Mouse (Mus musculus) MEL (cell line): Measurements from ENCODE around the gene Mrpl9. TPM values are rescaled to one million over a fixed set of nuclear protein-coding genes. Genes with fewer than 3 reads are reported as not detected.

ENCODE experiments used
- DNase-seq: peaks from one replicate; pipeline ENCODE4 v3.0.0; 2011; ENCODE audit warnings: low read depth, low spot score
- H3K27ac ChIP-seq: 2 replicates; pipeline ENCODE4 v1.5.1; 2012; ENCODE audit warnings: low read depth, mild to moderate bottlenecking, control low read depth, low read length, moderate library complexity; ENCODE audit not compliant: control insufficient read depth
- H3K27me3 ChIP-seq, 2 experiments: fragments of 150-350 bp in 1 of 2; sonication (generic) in 1 of 2; 2 replicates each; pipeline ENCODE4 v1.6.1; 2012; ENCODE audit warnings: low read length in 2 of 2, mild to moderate bottlenecking in 2 of 2, improper control_type of control experiment in 1 of 2, moderate library complexity in 1 of 2; ENCODE audit not compliant: insufficient read depth in 2 of 2, control insufficient read depth in 1 of 2
- H3K36me3 ChIP-seq, 2 experiments: 2 replicates each; pipeline ENCODE4 v1.6.1; 2012 to 2014; ENCODE audit warnings: low read length in 2 of 2, improper control_type of control experiment in 1 of 2, inconsistent platforms in 1 of 2, mild to moderate bottlenecking in 1 of 2; ENCODE audit not compliant: insufficient read depth in 2 of 2, control insufficient read depth in 1 of 2
- H3K4me1 ChIP-seq, 2 experiments: fragments of 150-350 bp in 1 of 2; sonication (generic) in 1 of 2; 2 replicates each; pipeline ENCODE4 v1.6.1; 2012; ENCODE audit warnings: low read length in 2 of 2, improper control_type of control experiment in 1 of 2, mild to moderate bottlenecking in 1 of 2; ENCODE audit not compliant: insufficient read depth in 2 of 2, control insufficient read depth in 1 of 2
- H3K4me3 ChIP-seq, 2 experiments: fragments of 150-350 bp in 1 of 2; sonication (generic) in 1 of 2; 2 replicates each; pipeline ENCODE4 v1.5.1; 2012; ENCODE audit warnings: low read depth in 2 of 2, low read length in 2 of 2, mild to moderate bottlenecking in 2 of 2, moderate library complexity in 2 of 2, control low read depth in 1 of 2, improper control_type of control experiment in 1 of 2; ENCODE audit not compliant: control insufficient read depth in 1 of 2, insufficient read depth in 1 of 2
- H3K79me2 ChIP-seq: 2 replicates; pipeline ENCODE4 v1.6.1; 2012; ENCODE audit warnings: mild to moderate bottlenecking, low read length, moderate library complexity; ENCODE audit not compliant: control insufficient read depth, poor library complexity, insufficient read depth
- H3K9ac ChIP-seq: 2 replicates; pipeline ENCODE4 v1.6.1; 2012; ENCODE audit warnings: low read depth, mild to moderate bottlenecking, control low read depth, low read length, moderate library complexity; ENCODE audit not compliant: control insufficient read depth, poor library complexity, severe bottlenecking
- H3K9me3 ChIP-seq: fragments of 150-350 bp; sonication (generic); replicated peaks from 2 replicates; pipeline ENCODE4 v1.6.1; 2012; ENCODE audit warnings: mild to moderate bottlenecking, low read length, improper control_type of control experiment, moderate library complexity; ENCODE audit not compliant: insufficient read depth
- BHLHE40 ChIP-seq: IDR thresholded peaks from 2 replicates; pipeline ENCODE4 v1.6.1; 2012; ENCODE audit warnings: low read depth, mild to moderate bottlenecking, inconsistent platforms, low read length, improper control_type of control experiment, borderline replicate concordance
- E2F4 ChIP-seq: IDR thresholded peaks from 2 replicates; pipeline ENCODE4 v1.6.1; 2011; ENCODE audit warnings: low read depth, low read length, improper control_type of control experiment, borderline replicate concordance
- EP300 ChIP-seq, 2 experiments: IDR thresholded peaks; 2 replicates each; pipeline ENCODE4 v1.6.1; 2011; ENCODE audit warnings: improper control_type of control experiment in 2 of 2, low read length in 2 of 2, low read depth in 1 of 2, mild to moderate bottlenecking in 1 of 2
- HCFC1 ChIP-seq: IDR thresholded peaks from 2 replicates; pipeline ENCODE4 v1.6.1; 2012; ENCODE audit warnings: low read depth, mild to moderate bottlenecking, inconsistent platforms, low read length, improper control_type of control experiment, moderate library complexity
- MEF2A ChIP-seq: IDR thresholded peaks from 2 replicates; pipeline ENCODE4 v1.6.1; 2014; ENCODE audit warnings: low read depth, mild to moderate bottlenecking, inconsistent platforms, low read length, improper control_type of control experiment; ENCODE audit not compliant: poor library complexity, insufficient replicate concordance, severe bottlenecking; ENCODE audit errors: extremely low read depth
- MYB ChIP-seq: IDR thresholded peaks from 2 replicates; pipeline ENCODE4 v1.6.1; 2011; ENCODE audit warnings: mild to moderate bottlenecking, low read depth, low read length, improper control_type of control experiment
- MYC ChIP-seq: IDR thresholded peaks from 2 replicates; pipeline ENCODE4 v1.6.1; 2011; ENCODE audit warnings: low read depth, mild to moderate bottlenecking, low read length, improper control_type of control experiment, moderate library complexity
- POLR2A ChIP-seq, 2 experiments: IDR thresholded peaks; 2 replicates each; pipeline ENCODE4 v1.6.1; 2011 to 2012; ENCODE audit warnings: low read length in 2 of 2, mild to moderate bottlenecking in 2 of 2, control low read depth in 1 of 2, improper control_type of control experiment in 1 of 2, low read depth in 1 of 2, moderate library complexity in 1 of 2; ENCODE audit not compliant: control insufficient read depth in 1 of 2, insufficient read depth in 1 of 2, poor library complexity in 1 of 2
- POLR2AphosphoS2 ChIP-seq: IDR thresholded peaks from 2 replicates; pipeline ENCODE4 v1.6.1; 2011; ENCODE audit warnings: low read length, improper control_type of control experiment
- POLR2AphosphoS5 ChIP-seq: IDR thresholded peaks from 2 replicates; pipeline ENCODE4 v1.6.1; 2012; ENCODE audit warnings: low read depth, borderline replicate concordance, mild to moderate bottlenecking, inconsistent platforms, low read length, moderate library complexity, mixed read lengths
- RAD21 ChIP-seq: IDR thresholded peaks from 2 replicates; pipeline ENCODE4 v1.6.1; 2011; ENCODE audit warnings: mild to moderate bottlenecking, low read depth, low read length, improper control_type of control experiment
- RCOR1 ChIP-seq: IDR thresholded peaks from 2 replicates; pipeline ENCODE4 v1.6.1; 2012; ENCODE audit warnings: low read depth, mild to moderate bottlenecking, inconsistent platforms, low read length, improper control_type of control experiment
- SMC3 ChIP-seq: IDR thresholded peaks from 2 replicates; pipeline ENCODE4 v1.6.1; 2011; ENCODE audit warnings: low read depth, low read length, improper control_type of control experiment
- TBP ChIP-seq: IDR thresholded peaks from 2 replicates; pipeline ENCODE4 v1.8.0; 2011; ENCODE audit warnings: low read depth, low read length, improper control_type of control experiment
- USF2 ChIP-seq, 2 experiments: IDR thresholded peaks; 2 replicates each; pipeline ENCODE4 v1.6.1; 2011 to 2012; ENCODE audit warnings: improper control_type of control experiment in 2 of 2, low read length in 2 of 2, borderline replicate concordance in 1 of 2, inconsistent platforms in 1 of 2, low read depth in 1 of 2, mild to moderate bottlenecking in 1 of 2; ENCODE audit not compliant: insufficient read depth in 1 of 2
- ZC3H11A ChIP-seq: IDR thresholded peaks from 2 replicates; pipeline ENCODE4 v1.6.1; 2012; ENCODE audit warnings: low read depth, mild to moderate bottlenecking, inconsistent platforms, low read length, improper control_type of control experiment
- polyA plus RNA-seq, 2 experiments: library from polyadenylated mRNA; stranded (reverse) in 1 of 2; unstranded in 1 of 2; fragments of >175 nt in 1 of 2; fragments of >200 nt in 1 of 2; gene quantifications; 2 replicates each; pipeline versions ENCODE4 v1.2.1 to v1.2.4; 2012; ENCODE audit warnings: low replicate concordance in 2 of 2, low read depth in 1 of 2; ENCODE audit not compliant: insufficient read length in 2 of 2, insufficient read depth in 1 of 2, missing spikeins in 1 of 2
- total RNA-seq: library from RNA; depleted of rRNA; stranded (reverse); fragments of 300-350 nt; gene quantifications from 2 replicates; pipeline ENCODE4 v1.2.3, GENCODE M21; 2012; rRNA removed

The Mrpl9 gene
- total and polyA plus RNA-seq, 3 experiments: 191 to 208 TPM; not detected in 1

GRCm38 (mm10) chr3:94497162-94497561 is 54.0 kb downstream of the Mrpl9 start:
- no peak for DNase-seq
- Histone ChIP-seq H3K36me3 (peaks cover 0 to 18% of the 10 kb centered on the region in 2 experiments; a peak in 2 of 4 replicates), H3K27ac (no peak overlapping the region), H3K79me2 (no peaks in the 10 kb centered on the region), H3K4me1 (no peaks in the 10 kb centered on the region), H3K27me3 (no peaks in the 10 kb centered on the region), H3K4me3 (no peak overlapping the region), H3K9me3 (no peaks in the 10 kb centered on the region), H3K9ac (no peak overlapping the region)
- TF ChIP-seq E2F4 (no peak), BHLHE40 (no peak), MEF2A (no peak), HCFC1 (no peak), SMC3 (no peak), EP300 (IDR thresholded peaks at IDR 0.05; ENCODE audit: low read depth in 1 of 2, low read length in 2 of 2) (no peak), MYB (no peak), POLR2AphosphoS5 (no peak), POLR2AphosphoS2 (no peak), RCOR1 (no peak), ZC3H11A (no peak), POLR2A (IDR thresholded peaks at IDR 0.05; ENCODE audit: control insufficient read depth in 1 of 2, insufficient read depth in 1 of 2, low read depth in 1 of 2, low read length in 2 of 2, poor library complexity in 1 of 2) (no peak), RAD21 (no peak), MYC (no peak), TBP (no peak), USF2 (IDR thresholded peaks at IDR 0.05; ENCODE audit: borderline replicate concordance in 1 of 2, insufficient read depth in 1 of 2, low read depth in 1 of 2, low read length in 2 of 2) (no peak)

Other genes starting within 250 kb of the Mrpl9 start
- gene Gm5286, start 246.6 kb upstream of the Mrpl9 start, total RNA-seq: not detected in 2 replicates
- not detected for gene Gm5286, start 246.6 kb upstream of the Mrpl9 start, polyA plus RNA-seq
- gene Gm4778, start 179.3 kb upstream of the Mrpl9 start, total RNA-seq: not detected in 2 replicates
- not detected for gene Gm4778, start 179.3 kb upstream of the Mrpl9 start, polyA plus RNA-seq
- gene Them4, start 133.2 kb upstream of the Mrpl9 start, total RNA-seq: 0.81 and 0.95 TPM in 2 replicates
- gene Them4, start 133.2 kb upstream of the Mrpl9 start, polyA plus RNA-seq: 1 to 10 TPM in 1 of 2 experiments, not detected in 1; 1.4 TPM
- gene Them5, start 101.2 kb upstream of the Mrpl9 start, total RNA-seq: not detected in 2 replicates
- not detected for gene Them5, start 101.2 kb upstream of the Mrpl9 start, polyA plus RNA-seq
- not detected in 2 replicates for gene C2cd4d, start 80.9 kb upstream of the Mrpl9 start, total RNA-seq
- not detected for gene C2cd4d, start 80.9 kb upstream of the Mrpl9 start, polyA plus RNA-seq
- gene Rorc, start 70.5 kb upstream of the Mrpl9 start, total RNA-seq: not detected in 2 replicates
- not detected for gene Rorc, start 70.5 kb upstream of the Mrpl9 start, polyA plus RNA-seq
- gene Lingo4, start 44.8 kb upstream of the Mrpl9 start, total RNA-seq: not detected in 2 replicates
- gene Lingo4, start 44.8 kb upstream of the Mrpl9 start, polyA plus RNA-seq: not detected
- gene Tdrkh, start 30.0 kb upstream of the Mrpl9 start, total RNA-seq: not detected in 2 replicates
- gene Tdrkh, start 30.0 kb upstream of the Mrpl9 start, polyA plus RNA-seq: not detected
- gene Oaz3, start 597 bp downstream of the Mrpl9 start, total RNA-seq: 0.59 and 0.89 TPM in 2 replicates
- under 1 TPM in 1 of 2 experiments, not detected in 1; 0.91 TPM for gene Oaz3, start 597 bp downstream of the Mrpl9 start, polyA plus RNA-seq
- 0.07 and 0.23 TPM in 2 replicates for gene Celf3, start 35.0 kb downstream of the Mrpl9 start, total RNA-seq
- gene Celf3, start 35.0 kb downstream of the Mrpl9 start, polyA plus RNA-seq: under 1 TPM in 1 of 2 experiments, not detected in 1; 0.31 TPM
- not detected in 2 replicates for gene Riiad1, start 37.0 kb downstream of the Mrpl9 start, total RNA-seq
- gene Riiad1, start 37.0 kb downstream of the Mrpl9 start, polyA plus RNA-seq: under 1 TPM in 1 of 2 experiments, not detected in 1; 0.64 TPM
- 36.9 and 38.5 TPM in 2 replicates for gene Snx27, start 139.4 kb downstream of the Mrpl9 start, total RNA-seq
- 100 to 1,000 TPM in 1 of 2 experiments, 10 to 100 TPM in 1; 45.4 to 123 TPM for gene Snx27, start 139.4 kb downstream of the Mrpl9 start, polyA plus RNA-seq
- gene Gm10972, start 199.8 kb downstream of the Mrpl9 start, total RNA-seq: not detected in 2 replicates
- gene Gm10972, start 199.8 kb downstream of the Mrpl9 start, polyA plus RNA-seq: not detected
- gene Tuft1, start 215.6 kb downstream of the Mrpl9 start, total RNA-seq: 4.8 and 6.6 TPM in 2 replicates
- 10 to 100 TPM in 1 of 2 experiments, not detected in 1; 13.5 TPM for gene Tuft1, start 215.6 kb downstream of the Mrpl9 start, polyA plus RNA-seq